Mouse (Mus musculus) C2C12 (cell line): Measurements from ENCODE around the gene Decr2. TPM values are rescaled to one million over a fixed set of nuclear protein-coding genes. Genes with fewer than 3 reads are reported as not detected.

Experiments used
- H3K27me3 ChIP-seq: one replicate; pipeline ENCODE4 v1.6.1; 2011; ENCODE audit not compliant: control insufficient read depth, insufficient read depth, insufficient read length
- H3K36me3 ChIP-seq: one replicate; pipeline ENCODE4 v1.6.1; 2011; ENCODE audit not compliant: control insufficient read depth, insufficient read depth
- H3K4me3 ChIP-seq: one replicate; pipeline ENCODE4 v1.5.1; 2011; ENCODE audit warnings: mild to moderate bottlenecking, control low read depth; ENCODE audit not compliant: poor library complexity, insufficient read depth, severe bottlenecking
- H3K79me2 ChIP-seq: one replicate; pipeline ENCODE4 v1.6.1; 2011; ENCODE audit not compliant: control insufficient read depth, insufficient read depth
- H3K79me3 ChIP-seq: one replicate; pipeline ENCODE4 v1.6.1; 2011; ENCODE audit warnings: low read depth, control low read depth
- H3ac ChIP-seq: one replicate; pipeline ENCODE3; 2011; ENCODE audit warnings: low read depth; ENCODE audit not compliant: control insufficient read depth, insufficient read length
- CEBPB ChIP-seq: IDR thresholded peaks from one replicate; pipeline ENCODE4 v1.6.1; 2011; ENCODE audit warnings: low read depth, mild to moderate bottlenecking, control low read depth, moderate library complexity
- CTCF ChIP-seq: IDR thresholded peaks from one replicate; pipeline ENCODE4 v1.5.1; 2011; ENCODE audit not compliant: control insufficient read depth, insufficient read depth, insufficient read length
- FOSL1 ChIP-seq: IDR thresholded peaks from one replicate; pipeline ENCODE4 v1.8.0; 2011; ENCODE audit warnings: mild to moderate bottlenecking, low read length; ENCODE audit not compliant: poor library complexity, insufficient read depth, severe bottlenecking
- MAX ChIP-seq: IDR thresholded peaks from one replicate; pipeline ENCODE4 v1.6.1; 2011; ENCODE audit warnings: mild to moderate bottlenecking, control low read depth
- MYOD1 ChIP-seq: IDR thresholded peaks from one replicate; pipeline ENCODE4 v1.6.1; 2011; ENCODE audit warnings: low read depth; ENCODE audit not compliant: control insufficient read depth, insufficient read length
- MYOG ChIP-seq: IDR thresholded peaks from one replicate; pipeline ENCODE4 v1.6.1; 2011; ENCODE audit not compliant: control insufficient read depth, insufficient read length; ENCODE audit errors: extremely low read depth
- USF1 ChIP-seq: IDR thresholded peaks from one replicate; pipeline ENCODE4 v1.6.1; 2011; ENCODE audit warnings: low read depth, mild to moderate bottlenecking, control low read depth, moderate library complexity
- long read RNA-seq, 2 experiments: library from polyadenylated mRNA; unstranded; transcript quantifications; one replicate each; pipeline ENCODE4 v2.0.0; 2019 to 2020
- polyA plus RNA-seq: library from polyadenylated mRNA; unstranded; fragments of >200 nt; fragmentation: generic; extraction: Trizol; gene quantifications from one replicate; pipeline ENCODE4 v1.2.1, GENCODE M21; 2012; ENCODE audit warnings: missing spikeins

Decr2 gene
- polyA plus RNA-seq: 3.9 TPM
- long read RNA-seq, experiment 1, transcript Decr2-201 (9 exons, 2,224 nt): major isoform, 9 of 13 reads
- long read RNA-seq, experiment 1, partial matches to known transcripts: 0 of 13 reads
- long read RNA-seq, experiment 1, other reads (novel, unspliced or antisense): 4 of 13 reads
- long read RNA-seq, experiment 2, transcript Decr2-201 (9 exons, 2,224 nt): major isoform, 13 of 22 reads
- long read RNA-seq, experiment 2, partial matches to known transcripts: 0 of 22 reads
- long read RNA-seq, experiment 2, other reads (novel, unspliced or antisense): 9 of 22 reads

- Histone ChIP-seq H3K36me3 (no peaks in the 10 kb centered on the region), H3K79me2 (no peaks in the 10 kb centered on the region), H3K79me3 (no peaks in the 10 kb centered on the region), H3K27me3 (no peaks in the 10 kb centered on the region), H3ac (peak within 1 kb of the TSS; percentile 61), H3K4me3 (peak within 1 kb of the TSS; percentile 36)
- TF ChIP-seq CEBPB: no peak
- TF ChIP-seq MYOD1: no peak
- TF ChIP-seq CTCF: peak; percentile 63
These were observed at the start of gene Decr2 for GRCm38 (mm10) chr17:26089905-26090632. Gene Decr2 (minus strand): TSS chr17:26090337.

- peaks cover 17% of the 10 kb centered on the region for H3K36me3 ChIP-seq
- peaks cover 48% of the 10 kb centered on the region for H3K79me3 ChIP-seq
- H3K79me2 ChIP-seq: peaks cover 53% of the 10 kb centered on the region
- no peaks in the 10 kb centered on the region for H3K27me3 ChIP-seq
- no peak for TF ChIP-seq USF1
- TF ChIP-seq CEBPB: no peak
- no peak for TF ChIP-seq FOSL1
- no peak for TF ChIP-seq MYOD1
- TF ChIP-seq MYOG: no peak
- H3ac ChIP-seq: peak overlapping the region; percentile 97
- peak overlapping the region; percentile 65 for H3K4me3 ChIP-seq
These were observed 48.8 kb upstream of the Decr2 start for GRCm38 (mm10) chr17:26138901-26139381.

GRCm38 (mm10) chr17:26138239-26138836 lies 48.2 kb upstream of the Decr2 start, which contains the start of gene Axin1:
Gene Axin1 (plus strand): TSS chr17:26138688.
- H3K79me2 ChIP-seq: peaks cover 47% of the 10 kb centered on the region
- TF ChIP-seq CEBPB (no peak), MYOG (no peak), USF1 (no peak), MYOD1 (no peak), FOSL1 (no peak), CTCF (peak; percentile 34), MAX (peak; percentile 70)
- H3ac ChIP-seq: peak within 1 kb of the TSS; percentile 97
- H3K27me3 ChIP-seq: no peaks in the 10 kb centered on the region
- H3K36me3 ChIP-seq: peaks cover 11% of the 10 kb centered on the region
- peaks cover 42% of the 10 kb centered on the region for H3K79me3 ChIP-seq
- peak within 1 kb of the TSS; percentile 65 for H3K4me3 ChIP-seq

- H3K27me3 ChIP-seq: no peaks in the 10 kb centered on the region
- H3K36me3 ChIP-seq: peaks cover 5% of the 10 kb centered on the region
- H3K79me3 ChIP-seq: peaks cover 36% of the 10 kb centered on the region
- peaks cover 41% of the 10 kb centered on the region for H3K79me2 ChIP-seq
- TF ChIP-seq MYOD1 (no peak), CEBPB (no peak), USF1 (no peak), FOSL1 (no peak), MYOG (no peak), MAX (no peak), CTCF (no peak)
- H3K4me3 ChIP-seq: peak overlapping the region; percentile 65
- no peak overlapping the region for H3ac ChIP-seq
These were observed 47.6 kb upstream of the Decr2 start for GRCm38 (mm10) chr17:26137751-26138130.

GRCm38 (mm10) chr17:26137106-26137750 lies 47.1 kb upstream of the Decr2 start:
- H3ac ChIP-seq: no peak overlapping the region
- H3K79me3 ChIP-seq: peaks cover 31% of the 10 kb centered on the region
- H3K36me3 ChIP-seq: peaks cover under 1% of the 10 kb centered on the region
- H3K4me3 ChIP-seq: no peak overlapping the region
- H3K79me2 ChIP-seq: peaks cover 36% of the 10 kb centered on the region
- H3K27me3 ChIP-seq: no peaks in the 10 kb centered on the region
- TF ChIP-seq MYOG (no peak), USF1 (no peak), CTCF (no peak), FOSL1 (no peak), CEBPB (no peak), MAX (no peak), MYOD1 (no peak)
